Mouse (Mus musculus) retina, adult 2 months (tissue): ENCODE data around the gene Aplp2.

ENCODE experiments used
- DNase-seq: peaks from one replicate; pipeline ENCODE4 v3.0.0-alpha.2; 2012; ENCODE audit warnings: low read depth, low spot score

Gene Aplp2

DNA sequence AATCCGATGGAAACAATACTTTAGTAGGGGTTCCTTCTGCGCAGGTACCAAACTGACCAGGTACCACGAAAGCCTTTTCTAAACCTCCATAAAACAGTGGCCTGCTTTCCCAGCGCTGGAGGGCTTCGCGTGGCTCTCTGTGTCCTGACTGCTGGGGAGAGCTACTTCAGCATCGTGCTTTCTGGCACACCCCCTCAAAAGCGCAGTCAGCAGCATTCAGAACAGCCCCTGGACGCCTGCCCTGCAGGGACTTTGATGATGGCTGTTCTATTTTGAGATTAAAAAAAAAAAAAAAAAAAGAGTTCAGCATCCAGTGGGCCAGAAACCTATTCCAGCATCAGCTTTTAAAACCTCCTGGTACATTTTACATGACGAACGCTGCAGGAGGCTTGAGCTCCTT lies 14.2 kb upstream of the Aplp2 start:
- DNase-seq: no peak

- DNase-seq: no peak
Observed at GRCm38 (mm10) chr9:31223475-31223874, 11.9 kb upstream of the Aplp2 start.

GRCm38 (mm10) chr9:31221170-31221569 lies 9.6 kb upstream of the Aplp2 start:
- DNase-seq: no peak

GRCm38 (mm10) chr9:31217631-31218380 lies 6.2 kb upstream of the Aplp2 start:
- DNase-seq: no peak

GRCm38 (mm10) chr9:31212500-31213008 lies 939 bp upstream of the Aplp2 start:
- DNase-seq: no peak

GRCm38 (mm10) chr9:31210749-31211689 lies 596 bp downstream of the Aplp2 start:
- no peak for DNase-seq

- no peak for DNase-seq
Observed at GRCm38 (mm10) chr9:31210163-31210562, 1.5 kb downstream of the Aplp2 start.

- no peak for DNase-seq
Observed at GRCm38 (mm10) chr9:31209502-31209901, 2.1 kb downstream of the Aplp2 start.

DNA sequence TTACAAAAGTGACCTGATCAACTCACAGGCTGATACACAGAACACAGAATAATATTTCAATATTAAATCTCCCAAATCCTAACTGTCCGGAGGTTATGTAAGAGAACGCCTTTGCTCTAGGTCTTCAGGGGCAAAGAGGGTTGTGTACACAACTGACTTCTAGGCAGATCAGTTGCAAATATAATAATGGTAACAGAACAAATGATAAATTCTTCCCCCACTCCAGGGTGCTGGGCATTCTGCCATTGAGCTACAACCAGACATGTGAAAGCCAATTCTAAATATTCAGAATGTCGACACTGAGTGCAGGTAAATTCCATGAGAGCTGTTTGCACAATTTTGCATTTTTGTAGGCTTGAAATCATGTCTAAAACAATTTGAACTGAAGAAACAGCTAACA lies 3.9 kb downstream of the Aplp2 start:
- no peak for DNase-seq

- no peak for DNase-seq
Observed at GRCm38 (mm10) chr9:31204722-31205121, 6.9 kb downstream of the Aplp2 start.

DNA sequence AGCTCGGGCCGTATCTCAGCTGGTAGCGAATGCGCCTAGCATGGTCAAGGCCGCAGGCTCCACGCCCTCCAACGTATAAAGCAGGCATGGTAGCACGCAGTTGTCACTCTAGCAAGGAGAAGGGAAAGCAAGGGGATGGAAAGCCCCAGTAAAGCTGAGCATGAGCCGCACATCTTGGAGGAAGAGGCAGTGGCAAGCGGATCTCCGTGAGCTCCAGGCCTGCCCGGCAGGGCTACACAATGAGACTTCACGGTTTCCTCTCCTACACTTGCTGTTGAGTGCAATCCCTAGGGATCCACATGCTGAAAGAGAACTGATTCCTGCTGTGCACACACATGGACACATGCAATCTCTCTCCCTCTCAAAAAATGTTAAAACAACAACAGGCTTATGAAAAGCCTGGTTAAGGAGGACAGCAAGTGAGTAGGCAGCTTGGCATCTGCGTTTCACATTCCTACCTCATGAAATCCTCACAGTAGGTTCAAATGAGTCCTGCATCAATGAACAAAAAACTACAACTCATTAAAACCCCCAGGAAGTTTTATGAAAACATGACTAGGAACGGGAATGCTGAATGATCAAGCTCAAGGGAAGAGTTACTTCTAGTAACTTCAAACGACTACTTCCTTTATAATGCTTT lies 7.9 kb downstream of the Aplp2 start:
- DNase-seq: no peak

DNA sequence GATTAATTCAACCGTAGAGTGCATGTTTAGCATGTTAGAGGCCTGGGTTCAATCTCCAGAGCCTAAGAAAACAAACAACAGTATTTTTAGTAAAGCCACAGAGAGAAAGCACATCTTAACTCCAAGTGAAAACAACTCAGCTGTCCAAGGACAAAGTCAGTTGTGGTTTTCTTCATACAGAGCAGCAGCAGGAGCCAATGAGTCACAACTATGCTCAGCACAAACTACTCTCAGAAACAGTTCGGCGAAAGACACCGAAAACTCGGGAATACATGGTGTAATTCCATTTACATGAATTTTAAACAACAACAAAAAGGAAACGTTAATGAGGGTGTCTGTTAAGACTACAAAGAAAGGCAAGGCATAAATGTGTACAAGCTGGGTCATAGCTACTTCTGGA lies 8.5 kb downstream of the Aplp2 start:
- DNase-seq: no peak

DNA sequence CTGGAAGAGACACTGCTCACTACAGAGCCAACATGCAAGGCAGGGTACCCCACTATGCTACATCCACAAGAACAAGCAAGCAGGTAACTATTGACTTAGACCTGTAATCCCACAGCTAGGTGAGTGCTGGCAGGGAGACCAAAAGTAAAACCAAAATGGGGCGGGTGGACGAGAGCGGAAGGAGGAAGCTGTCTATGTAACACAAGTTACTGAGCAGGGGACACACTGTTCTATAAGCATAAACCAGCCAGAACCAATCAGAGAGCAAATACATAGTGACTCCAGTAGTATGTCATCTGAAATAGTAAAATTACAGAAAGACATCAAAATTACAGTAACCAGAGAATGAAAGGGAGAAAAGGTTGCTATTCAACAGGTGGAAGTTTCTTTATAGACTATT lies 13.0 kb downstream of the Aplp2 start:
- no peak for DNase-seq

DNA sequence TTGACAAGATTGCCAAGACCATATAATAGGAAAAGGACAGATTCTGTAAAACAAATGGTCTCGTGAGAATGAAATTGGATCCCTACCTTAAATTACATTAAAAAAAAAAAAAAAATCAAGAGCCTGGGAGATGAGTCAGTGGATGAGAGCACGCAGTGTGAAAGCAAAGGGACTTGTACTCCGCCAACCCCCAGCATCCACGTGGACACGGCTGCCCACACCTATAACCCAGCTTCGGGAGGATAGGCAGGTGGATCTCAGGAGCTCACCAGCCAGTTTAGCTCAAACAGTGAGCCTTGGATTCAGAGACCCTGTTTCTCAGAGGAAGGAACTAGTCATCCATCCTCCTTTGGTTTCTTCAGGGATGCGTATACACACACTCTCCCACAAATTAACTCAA lies 13.8 kb downstream of the Aplp2 start:
- DNase-seq: no peak

- DNase-seq: no peak
Observed at GRCm38 (mm10) chr9:31196742-31197141, 14.9 kb downstream of the Aplp2 start.

DNA sequence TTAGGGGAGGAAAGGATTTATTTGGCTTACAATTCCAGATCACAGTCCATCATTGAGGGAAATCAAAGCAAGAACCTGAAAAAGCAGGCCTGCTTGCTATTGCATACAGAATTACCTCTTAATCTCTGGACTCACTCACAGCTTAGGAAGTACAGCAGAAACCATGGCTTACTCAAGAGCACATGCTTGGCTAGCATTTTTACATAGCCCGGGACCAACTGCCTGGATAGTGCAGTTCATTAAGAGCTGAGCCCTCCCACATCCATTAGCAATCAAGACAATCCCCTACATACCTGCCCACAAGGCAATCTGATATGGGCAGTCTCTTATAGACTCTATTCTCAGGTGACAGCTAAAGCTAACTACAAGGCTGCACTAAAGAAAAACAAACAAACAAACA lies 16.0 kb downstream of the Aplp2 start:
- DNase-seq: no peak

DNA sequence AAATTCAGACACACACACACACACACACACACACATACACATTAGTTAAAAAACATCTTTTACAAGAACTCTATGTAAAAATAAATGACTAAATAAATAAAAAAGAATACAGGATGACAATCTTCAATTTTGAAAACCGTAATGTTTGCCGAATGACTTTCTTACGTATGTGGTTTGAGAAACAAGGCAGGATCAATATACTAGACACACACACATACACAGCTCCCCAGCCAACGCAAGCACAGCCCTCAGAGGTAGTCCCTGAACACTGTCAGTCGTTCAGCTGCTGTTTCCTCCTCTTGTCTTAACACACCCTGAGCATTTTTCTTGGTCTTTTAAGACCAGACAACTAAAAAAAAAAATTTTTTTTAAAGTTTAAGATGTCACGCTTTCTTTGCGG lies 19.2 kb downstream of the Aplp2 start:
- DNase-seq: no peak

DNA sequence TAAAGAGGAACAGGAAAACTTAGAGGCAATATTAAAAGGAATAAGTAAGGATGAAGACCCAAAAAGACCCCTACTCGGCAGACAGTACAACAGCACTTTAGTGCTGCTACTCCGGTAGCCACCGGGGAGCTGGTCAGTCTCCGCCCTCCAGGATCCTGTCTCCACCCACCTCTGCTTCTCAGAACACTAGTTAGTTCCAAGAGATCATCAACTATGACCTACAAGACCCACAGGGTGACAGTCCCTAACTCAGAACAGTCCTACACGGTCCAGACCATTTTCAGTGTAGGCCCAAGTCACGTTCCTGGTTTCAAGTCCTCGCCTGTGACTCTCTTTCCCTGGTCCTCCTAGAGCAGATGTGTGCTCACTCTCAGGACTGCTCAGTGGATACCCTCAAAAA lies 20.1 kb downstream of the Aplp2 start:
- no peak for DNase-seq

DNA sequence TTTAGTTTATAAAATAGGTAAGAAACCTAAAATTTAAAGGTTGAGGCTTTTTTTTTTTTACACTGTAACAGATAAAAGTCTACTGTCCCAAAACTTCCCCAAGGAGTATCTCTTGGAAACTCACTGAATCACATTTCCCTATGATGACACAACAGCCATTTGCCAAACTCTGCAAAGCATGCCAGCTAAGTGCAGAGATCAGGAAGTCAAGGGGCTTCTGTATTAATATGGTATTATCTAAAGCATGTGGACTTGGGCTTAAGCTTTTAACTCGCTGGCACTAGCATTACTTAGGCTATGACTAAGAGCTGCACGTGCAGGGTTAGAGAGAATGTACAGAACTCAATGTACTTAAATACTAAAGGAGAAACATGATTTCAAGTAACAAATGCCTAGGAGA lies 22.4 kb downstream of the Aplp2 start:
- no peak for DNase-seq

- no peak for DNase-seq
Observed at GRCm38 (mm10) chr9:31184439-31184838, 27.2 kb downstream of the Aplp2 start.

- no peak for DNase-seq
Observed at GRCm38 (mm10) chr9:31183061-31183460, 28.6 kb downstream of the Aplp2 start.
